ENCODE assay signal across 12 mouse cellular contexts in genomic region chr9:41070761-41071181, GRCm38 (mm10).
DNase-seq lines count a peak whose midpoint lies in the region; ATAC-seq and TF ChIP-seq lines count a peak whose summit lies in the region.
"Had no signal": no experiment of that assay in that cellular context is flagged by ENCODE, and none has a peak within 500 bp of the region (broad histone marks: within the 10 kb centered on the region; RNA-seq: fewer than 3 reads in every experiment).

No protein-coding gene starts in this region.

- no peak for TF ChIP-seq RAD21 in MEL (IDR thresholded peaks at IDR 0.05; ENCODE audit: low read depth, low read length)

- H3K4me1 ChIP-seq in kidney, embryonic 14.5 days (ENCODE audit: control insufficient read depth, insufficient read depth, low read length), result peaks cover 3% of the 10 kb centered on the region; the same call in 1 of the 2 replicates
- H3K4me1 ChIP-seq in MEL (ENCODE audit: control insufficient read depth in 1 of 2, insufficient read depth in 2 of 2, low read length in 2 of 2), result peaks cover 27 to 47% of the 10 kb centered on the region in 2 experiments
- peaks cover 33% of the 10 kb centered on the region for H3K4me1 ChIP-seq in limb, embryonic 10.5 days

- TF ChIP-seq CTCF in MEL (IDR thresholded peaks at IDR 0.05 in 2 of 3, conservative IDR thresholded peaks at IDR 0.05 in 1 of 3; ENCODE audit: control insufficient read depth in 1 of 3, insufficient read depth in 1 of 3, low read depth in 2 of 3, low read length in 3 of 3, poor library complexity in 1 of 3, severe bottlenecking in 1 of 3), result no peak

- H3K9ac ChIP-seq in kidney, embryonic 14.5 days (ENCODE audit: low read depth, low read length), result no peak overlapping the region
- H3K9ac ChIP-seq in MEL (ENCODE audit: control insufficient read depth, low read depth, low read length, poor library complexity, severe bottlenecking), result peak overlapping the region; percentile 30
- H3K9ac ChIP-seq: neural tube, embryonic 13.5 days had no signal

- H3K79me2 ChIP-seq in MEL (ENCODE audit: control insufficient read depth, insufficient read depth, low read length, poor library complexity), result peaks cover 1% of the 10 kb centered on the region; the same call in 1 of the 2 replicates

- peak in 1 of 2 experiments; percentile 49; a peak in 1 of 4 replicates for TF ChIP-seq POLR2A in MEL (IDR thresholded peaks at IDR 0.05; ENCODE audit: control insufficient read depth in 1 of 2, insufficient read depth in 1 of 2, low read depth in 1 of 2, low read length in 2 of 2, poor library complexity in 1 of 2)

- peak; percentile 94 to 95 for TF ChIP-seq EP300 in MEL (IDR thresholded peaks at IDR 0.05; ENCODE audit: low read depth in 1 of 2, low read length in 2 of 2)

- ATAC-seq in kidney, embryonic 14.5 days (ENCODE audit: low FRiP score, low TSS enrichment), result peak; percentile 33; the same call in 1 of the 2 replicates
- no peak for ATAC-seq in frontal cortex, adult (ENCODE audit: low TSS enrichment)

- no peak overlapping the region for H3K27ac ChIP-seq in kidney, embryonic 14.5 days (ENCODE audit: low read depth, low read length)
- H3K27ac ChIP-seq in MEL (ENCODE audit: control insufficient read depth, low read depth, low read length), result peak overlapping the region; percentile 100
- H3K27ac ChIP-seq in limb, embryonic 10.5 days, result peak overlapping the region; percentile 30; the same call in 1 of the 2 replicates
- H3K27ac ChIP-seq: heart, adult 2 months; neural tube, embryonic 13.5 days had no signal

- H3K36me3 ChIP-seq in kidney, embryonic 14.5 days (ENCODE audit: control insufficient read depth, insufficient read depth, low read length), result no peaks in the 10 kb centered on the region
- peaks cover 0 to 53% of the 10 kb centered on the region in 2 experiments; a peak in 2 of 4 replicates for H3K36me3 ChIP-seq in MEL (ENCODE audit: control insufficient read depth in 1 of 2, insufficient read depth in 2 of 2, low read length in 2 of 2)
- no peaks in the 10 kb centered on the region for H3K36me3 ChIP-seq in limb, embryonic 10.5 days
- H3K36me3 ChIP-seq: neural tube, embryonic 13.5 days had no signal

- WGBS in kidney, embryonic 14.5 days, result 65% methylated on average over 5 of the region's 5 CpGs
- 71% methylated on average over 5 of the region's 5 CpGs for WGBS in limb, embryonic 10.5 days

- no peaks in the 10 kb centered on the region for H3K9me3 ChIP-seq in kidney, embryonic 14.5 days (ENCODE audit: control insufficient read depth, low read length)
- no peaks in the 10 kb centered on the region for H3K9me3 ChIP-seq in MEL (replicated peaks; ENCODE audit: insufficient read depth, low read length)
- H3K9me3 ChIP-seq in limb, embryonic 10.5 days (replicated peaks), result no peaks in the 10 kb centered on the region
- H3K9me3 ChIP-seq: neural tube, embryonic 13.5 days had no signal

- no peak overlapping the region for H3K4me3 ChIP-seq in kidney, embryonic 14.5 days (ENCODE audit: low read length)
- H3K4me3 ChIP-seq in MEL (ENCODE audit: control insufficient read depth in 1 of 2, insufficient read depth in 1 of 2, low read depth in 2 of 2, low read length in 2 of 2), result no peak overlapping the region
- no peak overlapping the region for H3K4me3 ChIP-seq in limb, embryonic 10.5 days
- H3K4me3 ChIP-seq: heart, adult 2 months; neural tube, embryonic 13.5 days had no signal

- H3K27me3 ChIP-seq in kidney, embryonic 14.5 days (ENCODE audit: control insufficient read depth, insufficient read depth, low read length), result no peaks in the 10 kb centered on the region
- H3K27me3 ChIP-seq in MEL (ENCODE audit: control insufficient read depth in 1 of 2, insufficient read depth in 2 of 2, low read length in 2 of 2), result no peaks in the 10 kb centered on the region
- no peaks in the 10 kb centered on the region for H3K27me3 ChIP-seq in limb, embryonic 10.5 days (ENCODE audit: low read depth, poor library complexity, severe bottlenecking)
- H3K27me3 ChIP-seq: neural tube, embryonic 13.5 days had no signal

- DNase-seq in kidney, adult 8-10 months, result no peak
- DNase-seq in MEL (ENCODE audit: low read depth, low spot score), result peak; percentile 94
- DNase-seq in limb, embryonic 10.5 days (ENCODE audit: low spot score), result no peak
- DNase-seq in monocyte, adult 2 months (ENCODE audit: low read depth in 1 of 2, low spot score in 2 of 2), result peak; percentile 59 to 63
- DNase-seq in left cerebral cortex, adult 11 months (ENCODE audit: low spot score), result no peak
- DNase-seq: adrenal gland, postnatal 25 days; cerebellum, postnatal 10 days; layer of hippocampus, postnatal 36 days had no signal

- H3K4me2 ChIP-seq in kidney, embryonic 14.5 days (replicated peaks; ENCODE audit: low read depth, low read length), result no peak overlapping the region
- H3K4me2 ChIP-seq: neural tube, embryonic 13.5 days had no signal

TF ChIP-seq in MEL, 35 proteins besides CTCF, POLR2A, EP300 and RAD21:
- TF ChIP-seq MAZ (IDR thresholded peaks at IDR 0.05; ENCODE audit: low read depth, low read length) (peak; percentile 61), TCF12 (IDR thresholded peaks at IDR 0.05; ENCODE audit: low read depth, low read length) (peak; percentile 91), TAL1 (IDR thresholded peaks at IDR 0.05; ENCODE audit: low read length) (peak; percentile 87), ZKSCAN1 (IDR thresholded peaks at IDR 0.05; ENCODE audit: low read depth, low read length) (no peak), ELF1 (IDR thresholded peaks at IDR 0.05; ENCODE audit: low read depth, low read length) (0 out of 2 replicates have a peak, but pooled peaks have one; percentile 24), HCFC1 (IDR thresholded peaks at IDR 0.05; ENCODE audit: low read depth, low read length) (no peak), CHD1 (IDR thresholded peaks at IDR 0.05; ENCODE audit: low read depth, low read length) (no peak), MEF2A (IDR thresholded peaks at IDR 0.05; ENCODE audit: extremely low read depth, insufficient replicate concordance, low read depth, low read length, poor library complexity, severe bottlenecking) (no peak), ZC3H11A (IDR thresholded peaks at IDR 0.05; ENCODE audit: low read depth, low read length) (no peak), NRF1 (IDR thresholded peaks at IDR 0.05; ENCODE audit: insufficient read depth, low read depth, low read length, poor library complexity, severe bottlenecking) (no peak), CHD2 (IDR thresholded peaks at IDR 0.05; ENCODE audit: low read length) (no peak), GABPA (IDR thresholded peaks at IDR 0.05; ENCODE audit: low read depth, low read length) (no peak), MAX (IDR thresholded peaks at IDR 0.05; ENCODE audit: low read length) (no peak), MXI1 (IDR thresholded peaks at IDR 0.05; ENCODE audit: low read depth, low read length) (no peak), UBTF (IDR thresholded peaks at IDR 0.05; ENCODE audit: borderline replicate concordance, insufficient read depth, low read depth, low read length) (no peak), RCOR1 (IDR thresholded peaks at IDR 0.05; ENCODE audit: low read depth, low read length) (peak; percentile 78), BHLHE40 (IDR thresholded peaks at IDR 0.05; ENCODE audit: borderline replicate concordance, low read depth, low read length) (no peak), KAT2A (conservative IDR thresholded peaks at IDR 0.05; ENCODE audit: low read depth, low read length) (no peak), TBP (IDR thresholded peaks at IDR 0.05; ENCODE audit: low read depth, low read length) (peak; percentile 72), MYB (IDR thresholded peaks at IDR 0.05; ENCODE audit: low read depth, low read length) (no peak), ZMIZ1 (IDR thresholded peaks at IDR 0.05; ENCODE audit: low read depth, low read length) (no peak), MAFK (IDR thresholded peaks at IDR 0.05; ENCODE audit: borderline replicate concordance, low read depth, low read length) (no peak), JUND (IDR thresholded peaks at IDR 0.05; ENCODE audit: low read depth, low read length) (no peak), MYC (IDR thresholded peaks at IDR 0.05; ENCODE audit: low read depth, low read length) (0 out of 2 replicates have a peak, but pooled peaks have one; percentile 48), GATA1 (IDR thresholded peaks at IDR 0.05; ENCODE audit: low read depth, low read length) (peak; percentile 77), SIN3A (IDR thresholded peaks at IDR 0.05; ENCODE audit: low read length) (peak; percentile 78), NELFE (IDR thresholded peaks at IDR 0.05; ENCODE audit: low read depth, low read length) (peak; percentile 58), USF1 (IDR thresholded peaks at IDR 0.05; ENCODE audit: low read depth, low read length) (no peak), POLR2AphosphoS2 (IDR thresholded peaks at IDR 0.05; ENCODE audit: low read length) (no peak), E2F4 (IDR thresholded peaks at IDR 0.05; ENCODE audit: borderline replicate concordance, low read depth, low read length) (no peak), USF2 (IDR thresholded peaks at IDR 0.05; ENCODE audit: borderline replicate concordance in 1 of 2, insufficient read depth in 1 of 2, low read depth in 1 of 2, low read length in 2 of 2) (no peak), SMC3 (IDR thresholded peaks at IDR 0.05; ENCODE audit: low read depth, low read length) (no peak), ZNF384 (IDR thresholded peaks at IDR 0.05; ENCODE audit: low read depth, low read length) (no peak), ETS1 (IDR thresholded peaks at IDR 0.05; ENCODE audit: low read depth, low read length) (peak; percentile 69; the same call in 1 of the 2 replicates), POLR2AphosphoS5 (IDR thresholded peaks at IDR 0.05; ENCODE audit: borderline replicate concordance, low read depth, low read length) (no peak)

Comparison
In these comparisons a context has a peak if more than half of its experiments do, and no peak if none do; other contexts are left out.
1. DNase-seq: peak in MEL (single experiment) and monocyte, adult 2 months (2 of 2); none in kidney, adult 8-10 months (0 of 2), limb, embryonic 10.5 days (single experiment) and left cerebral cortex, adult 11 months (single experiment).